Comparison of ENCODE assay signal across 20 mouse cellular contexts in genomic region chr12:17386896-17387295, GRCm38 (mm10). TPM values are rescaled to one million over a fixed set of nuclear protein-coding genes. Genes with fewer than 3 reads are reported as not detected.
DNase-seq lines count a peak whose midpoint lies in the region; ATAC-seq and TF ChIP-seq lines count a peak whose summit lies in the region.
"Had no signal": no experiment of that assay in that cellular context is flagged by ENCODE, and none has a peak within 500 bp of the region (broad histone marks: within the 10 kb centered on the region; RNA-seq: fewer than 3 reads in every experiment).

No protein-coding gene starts in this region.

- peak; percentile 69 for DNase-seq in heart, adult 11 months
- DNase-seq in midbrain, embryonic 11.5 days (ENCODE audit: low spot score, missing footprints) = peak; percentile 66
- no peak for DNase-seq in midbrain, postnatal 0 days (ENCODE audit: low spot score)
- DNase-seq in T-cell, adult 2 months (ENCODE audit: low spot score) = no peak
- DNase-seq: adrenal gland, postnatal 25 days; cerebellum, adult 18-20 months; cerebellum, adult 9-11 months; cerebellum, postnatal 36 days; gastrocnemius, postnatal 36 days; heart, adult 18-20 months; heart, postnatal 14 days had no signal

- no peak overlapping the region for H3K9ac ChIP-seq in heart, embryonic 11.5 days (ENCODE audit: low read depth, low read length)
- H3K9ac ChIP-seq in midbrain, embryonic 11.5 days (ENCODE audit: low read length) = no peak overlapping the region
- no peak overlapping the region for H3K9ac ChIP-seq in midbrain, postnatal 0 days (replicated peaks; ENCODE audit: low read length, poor library complexity, severe bottlenecking)
- H3K9ac ChIP-seq in stomach, embryonic 16.5 days (ENCODE audit: low read length) = no peak overlapping the region
- H3K9ac ChIP-seq: forebrain, embryonic 15.5 days; heart, embryonic 15.5 days; hindbrain, embryonic 14.5 days had no signal

- no peak overlapping the region for H3K4me2 ChIP-seq in heart, embryonic 11.5 days
- no peak overlapping the region for H3K4me2 ChIP-seq in midbrain, embryonic 11.5 days
- H3K4me2 ChIP-seq in midbrain, postnatal 0 days (ENCODE audit: low read depth, low read length, poor library complexity, severe bottlenecking) = no peak overlapping the region
- H3K4me2 ChIP-seq in stomach, embryonic 16.5 days (ENCODE audit: low read depth, low read length) = no peak overlapping the region
- H3K4me2 ChIP-seq: forebrain, embryonic 15.5 days; heart, embryonic 15.5 days; hindbrain, embryonic 14.5 days had no signal

- ATAC-seq in heart, embryonic 11.5 days (replicated peaks; ENCODE audit: insufficient number of reproducible peaks, low FRiP score, low TSS enrichment) = no peak
- ATAC-seq in midbrain, embryonic 11.5 days (ENCODE audit: low FRiP score) = no peak
- no peak for ATAC-seq in midbrain, postnatal 0 days (ENCODE audit: low FRiP score)
- ATAC-seq in stomach, embryonic 16.5 days (ENCODE audit: insufficient read depth, low FRiP score) = no peak
- ATAC-seq: forebrain, embryonic 15.5 days had no signal

- H3K27me3 ChIP-seq in heart, embryonic 11.5 days (ENCODE audit: control insufficient read depth, insufficient read depth, low read length) = no peaks in the 10 kb centered on the region
- H3K27me3 ChIP-seq in midbrain, embryonic 11.5 days (ENCODE audit: control insufficient read depth, insufficient read depth, low read length) = no peaks in the 10 kb centered on the region
- H3K27me3 ChIP-seq in midbrain, postnatal 0 days (ENCODE audit: insufficient read depth, low read length) = no peaks in the 10 kb centered on the region
- no peaks in the 10 kb centered on the region for H3K27me3 ChIP-seq in stomach, embryonic 16.5 days (ENCODE audit: control insufficient read depth, insufficient read depth, low read length)
- H3K27me3 ChIP-seq: forebrain, embryonic 15.5 days; heart, embryonic 15.5 days had no signal

- 0 out of 2 replicates have a peak, but pooled peaks cover 3% of the 10 kb centered on the region for H3K36me3 ChIP-seq in heart, embryonic 11.5 days (ENCODE audit: control insufficient read depth, insufficient read depth, low read length)
- no peaks in the 10 kb centered on the region for H3K36me3 ChIP-seq in midbrain, embryonic 11.5 days (ENCODE audit: control insufficient read depth, insufficient read depth, low read length)
- 0 out of 2 replicates have a peak, but pooled peaks cover 6% of the 10 kb centered on the region for H3K36me3 ChIP-seq in midbrain, postnatal 0 days (ENCODE audit: insufficient read depth, low read length)
- H3K36me3 ChIP-seq in stomach, embryonic 16.5 days (ENCODE audit: control insufficient read depth, insufficient read depth, low read length) = no peaks in the 10 kb centered on the region
- H3K36me3 ChIP-seq: forebrain, embryonic 15.5 days had no signal

- 85% methylated on average over 3 of the region's 3 CpGs for WGBS in heart, embryonic 11.5 days (ENCODE audit: insufficient replicate concordance)
- WGBS in midbrain, embryonic 11.5 days = 95% methylated on average over 3 of the region's 3 CpGs
- WGBS in midbrain, postnatal 0 days = 87% methylated on average over 3 of the region's 3 CpGs
- 54% methylated on average over 3 of the region's 3 CpGs for WGBS in stomach, embryonic 16.5 days

- no peak overlapping the region for H3K27ac ChIP-seq in heart, embryonic 11.5 days (ENCODE audit: low read depth, low read length)
- H3K27ac ChIP-seq in midbrain, embryonic 11.5 days (ENCODE audit: low read depth, low read length) = no peak overlapping the region
- no peak overlapping the region for H3K27ac ChIP-seq in midbrain, postnatal 0 days (ENCODE audit: low read depth, low read length)
- H3K27ac ChIP-seq in stomach, embryonic 16.5 days (ENCODE audit: low read length) = peak overlapping the region; percentile 70
- H3K27ac ChIP-seq: forebrain, embryonic 15.5 days; heart, embryonic 10.5 days; heart, embryonic 15.5 days; hindbrain, embryonic 14.5 days had no signal

- TF ChIP-seq CTCF in midbrain, postnatal 0 days (IDR thresholded peaks at IDR 0.05) = no peak

- H3K4me3 ChIP-seq in heart, embryonic 11.5 days (ENCODE audit: low read depth, low read length) = no peak overlapping the region
- H3K4me3 ChIP-seq in midbrain, embryonic 11.5 days (ENCODE audit: low read depth, low read length) = no peak overlapping the region
- no peak overlapping the region for H3K4me3 ChIP-seq in midbrain, postnatal 0 days (ENCODE audit: low read depth, low read length)
- no peak overlapping the region for H3K4me3 ChIP-seq in stomach, embryonic 16.5 days (replicated peaks; ENCODE audit: low read length)
- H3K4me3 ChIP-seq: erythroblast, embryonic 14.5 days; forebrain, embryonic 15.5 days; heart, embryonic 10.5 days; heart, embryonic 15.5 days had no signal

- no peaks in the 10 kb centered on the region for H3K4me1 ChIP-seq in heart, embryonic 11.5 days (ENCODE audit: control insufficient read depth, insufficient read depth, low read length)
- no peaks in the 10 kb centered on the region for H3K4me1 ChIP-seq in midbrain, embryonic 11.5 days (ENCODE audit: control insufficient read depth, insufficient read depth, low read length)
- no peaks in the 10 kb centered on the region for H3K4me1 ChIP-seq in midbrain, postnatal 0 days (ENCODE audit: insufficient read depth, low read length)
- peaks cover 15% of the 10 kb centered on the region for H3K4me1 ChIP-seq in stomach, embryonic 16.5 days (ENCODE audit: control insufficient read depth, insufficient read depth, low read length)
- H3K4me1 ChIP-seq: forebrain, embryonic 15.5 days; heart, embryonic 10.5 days had no signal

- no peaks in the 10 kb centered on the region for H3K9me3 ChIP-seq in heart, embryonic 11.5 days (replicated peaks; ENCODE audit: control insufficient read depth, low read length)
- no peaks in the 10 kb centered on the region for H3K9me3 ChIP-seq in midbrain, embryonic 11.5 days (ENCODE audit: control insufficient read depth, low read length)
- no peaks in the 10 kb centered on the region for H3K9me3 ChIP-seq in midbrain, postnatal 0 days (ENCODE audit: low read length)
- H3K9me3 ChIP-seq in stomach, embryonic 16.5 days (replicated peaks; ENCODE audit: control insufficient read depth, low read length) = no peaks in the 10 kb centered on the region
- H3K9me3 ChIP-seq: forebrain, embryonic 15.5 days; heart, embryonic 10.5 days; heart, embryonic 15.5 days had no signal

RNA-seq across cellular contexts. Expression of gene Nol10, which starts 38.6 kb away (rescaled TPM):
- polyA plus RNA-seq in heart, embryonic 11.5 days (2014; fragmentation: Nextera tagmentation; extraction: Ambion mirVana) = 15.9 and 18.6 TPM in 2 replicates
- polyA plus RNA-seq in midbrain, embryonic 11.5 days (2014; fragmentation: Nextera tagmentation; extraction: Ambion mirVana) = 32.8 and 36.9 TPM in 2 replicates
- total RNA-seq in midbrain, postnatal 0 days (2014; rRNA removed) = 6.5 and 10.0 TPM in 2 replicates
- polyA plus RNA-seq in midbrain, postnatal 0 days (2015; fragmentation: Nextera tagmentation; extraction: Ambion mirVana) = 11.8 and 13.6 TPM in 2 replicates
- polyA plus RNA-seq in stomach, embryonic 16.5 days (2015; fragmentation: Nextera tagmentation; extraction: Ambion mirVana) = 17.0 and 18.3 TPM in 2 replicates

RNA-seq across cellular contexts. Expression of gene Atp6v1c2, which starts 57.7 kb away (rescaled TPM):
- 0.17 and 0.44 TPM in 2 replicates for polyA plus RNA-seq in heart, embryonic 11.5 days (2014; fragmentation: Nextera tagmentation; extraction: Ambion mirVana)
- 0.37 and 0.65 TPM in 2 replicates for polyA plus RNA-seq in midbrain, embryonic 11.5 days (2014; fragmentation: Nextera tagmentation; extraction: Ambion mirVana)
- total RNA-seq in midbrain, postnatal 0 days (2014; rRNA removed) = 1.6 and 1.9 TPM in 2 replicates
- polyA plus RNA-seq in midbrain, postnatal 0 days (2015; fragmentation: Nextera tagmentation; extraction: Ambion mirVana) = 1.8 and 2.0 TPM in 2 replicates
- polyA plus RNA-seq in stomach, embryonic 16.5 days (2015; fragmentation: Nextera tagmentation; extraction: Ambion mirVana) = 0.88 and 1.4 TPM in 2 replicates
- total RNA-seq: gastrocnemius, adult 8-10 months; gastrocnemius, postnatal 36 days; hematopoietic stem cell, adult 5-6 weeks had no signal
- polyA plus RNA-seq: erythroblast, embryonic 14.5 days had no signal

Comparison
In these comparisons a context has a peak if more than half of its experiments do, and no peak if none do; other contexts are left out.
1. DNase-seq: peak in heart, adult 11 months (single experiment) and midbrain, embryonic 11.5 days (single experiment); none in midbrain, postnatal 0 days (single experiment) and T-cell, adult 2 months (single experiment).